Mouse (Mus musculus): Measurements from ENCODE around the gene Tmem53.

Gene Tmem53

GRCm38 (mm10) chr4:117283271-117284191, 31.8 kb downstream of the Tmem53 start:
- DNase-seq, result no peak

GRCm38 (mm10) chr4:117284363-117284762, 32.6 kb downstream of the Tmem53 start:
- DNase-seq, result no peak

GRCm38 (mm10) chr4:117288277-117288926, 36.7 kb downstream of the Tmem53 start:
- no peak for DNase-seq

- DNase-seq, result peak; percentile 77 to 78
Observed at GRCm38 (mm10) chr4:117288927-117289801, 37.4 kb downstream of the Tmem53 start.

GRCm38 (mm10) chr4:117291696-117292095, 39.9 kb downstream of the Tmem53 start:
- no peak for DNase-seq

GRCm38 (mm10) chr4:117296849-117297593, 45.3 kb downstream of the Tmem53 start:
- DNase-seq, result no peak

GRCm38 (mm10) chr4:117297819-117298218, 46.1 kb downstream of the Tmem53 start:
- no peak for DNase-seq

GRCm38 (mm10) chr4:117299921-117300320, 48.2 kb downstream of the Tmem53 start:
- no peak for DNase-seq

GRCm38 (mm10) chr4:117302027-117302806, 50.5 kb downstream of the Tmem53 start:
- DNase-seq, result no peak

GRCm38 (mm10) chr4:117303581-117304238, 52.0 kb downstream of the Tmem53 start:
- DNase-seq, result no peak

- DNase-seq, result no peak
Observed at GRCm38 (mm10) chr4:117304239-117305025, 52.7 kb downstream of the Tmem53 start.

- DNase-seq, result no peak
Observed at GRCm38 (mm10) chr4:117305461-117305860, 53.7 kb downstream of the Tmem53 start.

GRCm38 (mm10) chr4:117307270-117307669, 55.5 kb downstream of the Tmem53 start:
- no peak for DNase-seq

- no peak for DNase-seq
Observed at GRCm38 (mm10) chr4:117309427-117309826, 57.7 kb downstream of the Tmem53 start.

GRCm38 (mm10) chr4:117311891-117312290, 60.1 kb downstream of the Tmem53 start:
- DNase-seq, result no peak

- DNase-seq, result no peak
Observed at GRCm38 (mm10) chr4:117312416-117313084, 60.8 kb downstream of the Tmem53 start.

- DNase-seq, result no peak
Observed at GRCm38 (mm10) chr4:117313085-117313424, 61.3 kb downstream of the Tmem53 start.

GRCm38 (mm10) chr4:117314849-117315500, 63.2 kb downstream of the Tmem53 start:
- DNase-seq, result no peak

- no peak for DNase-seq
Observed at GRCm38 (mm10) chr4:117316800-117317199, 65.0 kb downstream of the Tmem53 start.
